Mouse (Mus musculus): Measurements from ENCODE around the gene Cpne5.

DNA sequence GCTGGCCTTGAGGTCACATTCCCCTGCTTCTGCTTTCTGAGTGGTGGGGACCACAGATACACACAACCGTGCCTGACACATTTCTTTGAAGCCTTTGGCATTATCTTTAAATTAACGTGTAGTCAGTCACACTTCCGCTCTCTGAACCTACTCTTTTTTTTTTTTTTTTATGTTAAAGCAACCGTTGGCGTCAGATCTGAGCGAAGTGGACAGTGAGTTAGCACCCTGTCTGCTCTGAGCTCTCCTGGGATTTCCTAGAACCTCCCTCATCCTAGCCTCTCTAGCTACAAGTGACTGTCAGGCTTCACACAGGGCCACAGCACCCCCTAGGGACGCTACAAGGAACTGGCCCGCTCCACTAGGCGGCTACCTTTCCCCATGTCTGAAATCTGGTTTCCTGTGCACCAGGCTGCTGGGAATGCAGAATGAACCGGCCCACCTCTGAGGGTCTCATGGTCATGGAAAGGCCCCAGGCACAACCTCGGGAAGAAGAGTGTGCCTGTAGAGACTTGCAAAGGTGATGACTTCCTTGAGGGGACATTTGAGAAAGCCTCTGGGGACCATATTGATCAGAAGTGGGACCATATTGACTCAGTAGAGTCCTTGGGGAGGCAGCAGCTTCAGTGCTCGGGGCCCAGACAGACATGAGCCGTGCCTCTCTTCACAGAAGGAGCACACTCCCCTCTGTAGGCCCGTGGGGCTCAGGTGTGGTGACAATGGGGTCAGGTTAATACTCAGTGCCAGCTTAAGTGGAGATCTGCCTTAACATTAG lies 66.8 kb downstream of the Cpne5 start:
- TF ChIP-seq CTCF (IDR thresholded peaks at IDR 0.05; ENCODE audit: insufficient read depth, low read depth, low read length) (peak; percentile 88), POLR2A (IDR thresholded peaks at IDR 0.05; ENCODE audit: insufficient read depth, low read depth, low read length) (no peak)

All from olfactory bulb, adult 2 months (tissue).